Mouse (Mus musculus): ENCODE results near the gene Klre1. TPM values are rescaled to one million over a fixed set of nuclear protein-coding genes. Genes with fewer than 3 reads are reported as not detected.
"Not testable (repeated sequence)": the region's sequence is repeated elsewhere in the genome, so short reads cannot be mapped to it uniquely, and the experiment has no call there.

Klre1 gene
- total RNA-seq, 2 experiments from 2014 or later, result not detected

GRCm38 (mm10) chr6:129583014-129583413 lies 5.3 kb downstream of the Klre1 start:
- DNase-seq, result no peak

GRCm38 (mm10) chr6:129591508-129591907 lies 13.8 kb downstream of the Klre1 start, which contains the start of gene Klrd1:
Klrd1 (plus strand) TSS chr6:129591782.
- no peak for DNase-seq

GRCm38 (mm10) chr6:129608372-129608771 lies 30.7 kb downstream of the Klre1 start:
- no peak for DNase-seq

- DNase-seq, result no peak
Measured at GRCm38 (mm10) chr6:129623735-129624134, 46.0 kb downstream of the Klre1 start, which contains the start of gene Klrk1. Klrk1 (minus strand) TSS chr6:129623864.

- not testable (repeated sequence) for DNase-seq
Measured at GRCm38 (mm10) chr6:129631046-129631445, 53.3 kb downstream of the Klre1 start.

Other genes with a start within 250 kb of the Klre1 start
- not detected for gene 4922502D21Rik, start 246.1 kb upstream of the Klre1 start, total RNA-seq (2021)
- gene Clec12a, start 235.2 kb upstream of the Klre1 start, total RNA-seq (2021), result under 1 TPM; 0.26 to 0.45 TPM
- gene Clec12b, start 192.0 kb upstream of the Klre1 start, total RNA-seq (2021), result under 1 TPM in 1 of 2 experiments, not detected in 1; 0.18 TPM
- under 1 TPM; 0.60 to 0.65 TPM for gene Clec1b, start 180.6 kb upstream of the Klre1 start, total RNA-seq (2021)
- not detected for gene Clec9a, start 169.0 kb upstream of the Klre1 start, total RNA-seq (2021)
- 10 to 100 TPM; 10.6 to 13.2 TPM for gene Clec1a, start 125.9 kb upstream of the Klre1 start, total RNA-seq (2021)
- under 1 TPM; 0.26 to 0.41 TPM for gene Olr1, start 70.7 kb upstream of the Klre1 start, total RNA-seq (2021)
- gene Tmem52b, start 65.3 kb upstream of the Klre1 start, total RNA-seq (2021), result not detected
- 10 to 100 TPM; 40.0 to 40.2 TPM for gene Gabarapl1, start 44.7 kb upstream of the Klre1 start, total RNA-seq (2021)
- not detected for gene Klrd1, start 13.9 kb downstream of the Klre1 start, total RNA-seq (2021)
- under 1 TPM in 1 of 2 experiments, not detected in 1; 0.17 TPM for gene Klrk1, start 46.0 kb downstream of the Klre1 start, total RNA-seq (2021)
- not detected for gene Klrc3, start 65.4 kb downstream of the Klre1 start, total RNA-seq (2021)
- gene Klrc2, start 82.8 kb downstream of the Klre1 start, total RNA-seq (2021), result not detected
- not detected for gene Klrc1, start 101.1 kb downstream of the Klre1 start, total RNA-seq (2021)
- gene Klri1, start 139.2 kb downstream of the Klre1 start, total RNA-seq (2021), result not detected
- gene Klri2, start 162.6 kb downstream of the Klre1 start, total RNA-seq (2021), result not detected
- gene Gm156, start 206.4 kb downstream of the Klre1 start, total RNA-seq (2021), result not detected

Data from heart, postnatal 4 days (tissue).